Mouse (Mus musculus): ENCODE measurements around the gene Pold1.

The Pold1 gene

GRCm38 (mm10) chr7:44485572-44486195, 63.0 kb downstream of the Pold1 start:
- DNase-seq (ENCODE audit: low spot score in 2 of 2), result no peak

- DNase-seq (ENCODE audit: low spot score in 2 of 2), result peak in 1 of 2 experiments; percentile 88
Measured at GRCm38 (mm10) chr7:44484841-44485571, 63.6 kb downstream of the Pold1 start.

GRCm38 (mm10) chr7:44484109-44484508, 64.5 kb downstream of the Pold1 start:
- DNase-seq (ENCODE audit: low spot score in 2 of 2), result no peak

- DNase-seq (ENCODE audit: low spot score in 2 of 2), result no peak
Measured at GRCm38 (mm10) chr7:44482836-44483435, 65.7 kb downstream of the Pold1 start.

All from left cerebral cortex, adult 9 months (tissue).